Mouse (Mus musculus) liver, embryonic 12.5 days (tissue): Measurements from ENCODE around the gene Ube2g2. TPM values are rescaled to one million over a fixed set of nuclear protein-coding genes. Genes with fewer than 3 reads are reported as not detected.

ENCODE experiments used
- ATAC-seq: fragments of 200-750 bp; cut with Nextera tagmentation; 2 replicates; pipeline ENCODE4 v1.8.0; 2017; ENCODE audit warnings: moderate number of reproducible peaks, mild to moderate bottlenecking, moderate library complexity
- H3K27ac ChIP-seq: fragments of 300-500 bp; sonication (generic); 2 replicates; pipeline ENCODE4 v1.5.1; 2016; ENCODE audit warnings: mild to moderate bottlenecking
- H3K27me3 ChIP-seq: fragments of 300-500 bp; sonication (generic); replicated peaks from 2 replicates; pipeline ENCODE4 v1.6.1; 2016; ENCODE audit warnings: mild to moderate bottlenecking, moderate library complexity
- H3K36me3 ChIP-seq: fragments of 300-500 bp; sonication (generic); 2 replicates; pipeline ENCODE4 v1.6.1; 2016; ENCODE audit warnings: mild to moderate bottlenecking, moderate library complexity
- H3K4me1 ChIP-seq: fragments of 300-500 bp; sonication (generic); 2 replicates; pipeline ENCODE4 v1.6.1; 2016
- H3K4me2 ChIP-seq: fragments of 300-500 bp; sonication (generic); 2 replicates; pipeline ENCODE4 v1.6.1; 2016; ENCODE audit warnings: mild to moderate bottlenecking, moderate library complexity
- H3K4me3 ChIP-seq: fragments of 300-500 bp; sonication (generic); 2 replicates; pipeline ENCODE4 v1.5.1; 2016; ENCODE audit warnings: mild to moderate bottlenecking, moderate library complexity
- H3K9ac ChIP-seq: fragments of 300-500 bp; sonication (generic); 2 replicates; pipeline ENCODE4 v1.6.1; 2016; ENCODE audit warnings: mild to moderate bottlenecking, moderate library complexity
- H3K9me3 ChIP-seq: fragments of 300-500 bp; sonication (generic); replicated peaks from 2 replicates; pipeline ENCODE4 v1.6.1; 2016; ENCODE audit warnings: mild to moderate bottlenecking, moderate library complexity
- WGBS: fragments of 180-500 bp; shearing (Covaris S2); methylation state at CpG from one replicate; pipeline ENCODE4 v1.1.7; 2016; ENCODE audit not compliant: insufficient replicate concordance; 5-methylcytosine and 5-hydroxymethylcytosine counted together
- polyA plus RNA-seq: library from polyadenylated mRNA; unstranded; fragments of >200 nt; fragmentation: Nextera tagmentation; extraction: Ambion mirVana; gene quantifications from 2 replicates; pipeline ENCODE4 v1.2.1, GENCODE M21; 2016

Gene Ube2g2
- polyA plus RNA-seq: 55.7 and 59.9 TPM in 2 replicates

- H3K4me3 ChIP-seq: peak within 1 kb of the TSS; percentile 97
- H3K4me1 ChIP-seq: peaks cover 50% of the 10 kb centered on the region
- H3K4me2 ChIP-seq: peak within 1 kb of the TSS; percentile 83
- peaks cover 44% of the 10 kb centered on the region for H3K36me3 ChIP-seq
- no peaks in the 10 kb centered on the region for H3K9me3 ChIP-seq
- peak within 1 kb of the TSS; percentile 96 for H3K27ac ChIP-seq
- WGBS: under 1% methylated on average over 90 of the region's 96 CpGs
- H3K27me3 ChIP-seq: no peaks in the 10 kb centered on the region
- ATAC-seq: peak; percentile 94
- peak within 1 kb of the TSS; percentile 99 for H3K9ac ChIP-seq
Observed at GRCm38 (mm10) chr10:77622055-77622988, at the start of gene Ube2g2. Gene Ube2g2, plus strand, starts transcription at chr10:77622275.

GRCm38 (mm10) chr10:77573162-77573561 is 48.9 kb upstream of the Ube2g2 start:
- Histone ChIP-seq H3K27me3 (peaks cover 7% of the 10 kb centered on the region; the same call in 1 of the 2 replicates), H3K4me3 (no peak overlapping the region), H3K9me3 (no peaks in the 10 kb centered on the region), H3K9ac (no peak overlapping the region), H3K27ac (no peak overlapping the region), H3K4me1 (peaks cover 16% of the 10 kb centered on the region), H3K36me3 (no peaks in the 10 kb centered on the region), H3K4me2 (no peak overlapping the region)
- no peak for ATAC-seq
- 49% methylated on average over 1 of the region's 1 CpGs for WGBS

GRCm38 (mm10) chr10:77580027-77580920 is 41.8 kb upstream of the Ube2g2 start:
- H3K4me3 ChIP-seq: 0 out of 2 replicates have a peak overlapping the region, but pooled peaks have one; percentile 75
- peaks cover 43% of the 10 kb centered on the region for H3K4me1 ChIP-seq
- ATAC-seq: no peak
- 0 out of 2 replicates have a peak overlapping the region, but pooled peaks have one; percentile 81 for H3K9ac ChIP-seq
- 0 out of 2 replicates have a peak, but pooled peaks cover 4% of the 10 kb centered on the region for H3K36me3 ChIP-seq
- H3K27ac ChIP-seq: no peak overlapping the region; the same call in 1 of the 2 replicates
- 54% methylated on average over 10 of the region's 10 CpGs for WGBS
- peak overlapping the region; percentile 96 for H3K4me2 ChIP-seq
- no peaks in the 10 kb centered on the region for H3K27me3 ChIP-seq
- no peaks in the 10 kb centered on the region for H3K9me3 ChIP-seq

- ATAC-seq: no peak
- Histone ChIP-seq H3K4me1 (peaks cover 50% of the 10 kb centered on the region), H3K9ac (peak overlapping the region; percentile 81), H3K4me2 (peak overlapping the region; percentile 96), H3K36me3 (peaks cover 9% of the 10 kb centered on the region), H3K27ac (peak overlapping the region; percentile 97), H3K9me3 (no peaks in the 10 kb centered on the region), H3K27me3 (no peaks in the 10 kb centered on the region), H3K4me3 (peak overlapping the region; percentile 75)
- WGBS: 4% methylated on average over 8 of the region's 8 CpGs
Observed at GRCm38 (mm10) chr10:77581023-77581407, 41.1 kb upstream of the Ube2g2 start.

GRCm38 (mm10) chr10:77581408-77582284 is 40.4 kb upstream of the Ube2g2 start, which contains the start of gene Pttg1ip:
Gene Pttg1ip, plus strand, starts transcription at chr10:77581720.
- 1% methylated on average over 64 of the region's 64 CpGs for WGBS
- Histone ChIP-seq H3K36me3 (peaks cover 12% of the 10 kb centered on the region), H3K4me2 (peak within 1 kb of the TSS; percentile 96), H3K4me1 (peaks cover 56% of the 10 kb centered on the region), H3K9ac (peak within 1 kb of the TSS; percentile 81), H3K27ac (peak within 1 kb of the TSS; percentile 97), H3K27me3 (no peaks in the 10 kb centered on the region), H3K9me3 (no peaks in the 10 kb centered on the region), H3K4me3 (peak within 1 kb of the TSS; percentile 75)
- ATAC-seq: peak; percentile 95

GRCm38 (mm10) chr10:77582285-77582618 is 39.8 kb upstream of the Ube2g2 start:
- peaks cover 19% of the 10 kb centered on the region for H3K36me3 ChIP-seq
- H3K4me1 ChIP-seq: peaks cover 62% of the 10 kb centered on the region
- H3K27me3 ChIP-seq: no peaks in the 10 kb centered on the region
- no peaks in the 10 kb centered on the region for H3K9me3 ChIP-seq
- H3K9ac ChIP-seq: peak overlapping the region; percentile 81
- H3K4me2 ChIP-seq: peak overlapping the region; percentile 96
- H3K4me3 ChIP-seq: peak overlapping the region; percentile 75
- ATAC-seq: peak; percentile 16
- 8% methylated on average over 8 of the region's 8 CpGs for WGBS
- H3K27ac ChIP-seq: peak overlapping the region; percentile 97

- 21% methylated on average over 10 of the region's 10 CpGs for whole genome bisulfite sequencing
- no peak for ATAC-seq
- Histone ChIP-seq H3K4me3 (peak overlapping the region; percentile 19), H3K27me3 (no peaks in the 10 kb centered on the region), H3K9me3 (no peaks in the 10 kb centered on the region), H3K36me3 (peaks cover 35% of the 10 kb centered on the region), H3K4me1 (peaks cover 78% of the 10 kb centered on the region), H3K27ac (peak overlapping the region; percentile 97), H3K4me2 (peak overlapping the region; percentile 96), H3K9ac (peak overlapping the region; percentile 31; the same call in 1 of the 2 replicates)
Observed at GRCm38 (mm10) chr10:77583795-77584422, 38.2 kb upstream of the Ube2g2 start.

- no peak overlapping the region for H3K9ac ChIP-seq
- H3K4me2 ChIP-seq: no peak overlapping the region
- no peaks in the 10 kb centered on the region for H3K9me3 ChIP-seq
- H3K27ac ChIP-seq: no peak overlapping the region
- 88% methylated on average over 3 of the region's 3 CpGs for WGBS
- H3K4me1 ChIP-seq: peaks cover 89% of the 10 kb centered on the region
- peaks cover 61% of the 10 kb centered on the region for H3K36me3 ChIP-seq
- no peak for ATAC-seq
- H3K27me3 ChIP-seq: no peaks in the 10 kb centered on the region
- no peak overlapping the region for H3K4me3 ChIP-seq
Observed at GRCm38 (mm10) chr10:77586637-77587036, 35.4 kb upstream of the Ube2g2 start.

- Histone ChIP-seq H3K27ac (no peak overlapping the region), H3K36me3 (peaks cover 67% of the 10 kb centered on the region)
Observed at GRCm38 (mm10) chr10:77587091-77587775, 34.8 kb upstream of the Ube2g2 start.

GRCm38 (mm10) chr10:77588036-77588435 is 34.0 kb upstream of the Ube2g2 start:
- H3K27ac ChIP-seq: peak overlapping the region; percentile 81
- no peak overlapping the region for H3K4me2 ChIP-seq
- no peak overlapping the region for H3K4me3 ChIP-seq
- no peaks in the 10 kb centered on the region for H3K9me3 ChIP-seq
- WGBS: 68% methylated on average over 2 of the region's 2 CpGs
- H3K4me1 ChIP-seq: peaks cover 81% of the 10 kb centered on the region
- peaks cover 73% of the 10 kb centered on the region for H3K36me3 ChIP-seq
- H3K27me3 ChIP-seq: no peaks in the 10 kb centered on the region
- H3K9ac ChIP-seq: no peak overlapping the region
- ATAC-seq: no peak

More at GRCm38 (mm10) chr10:77587091-77587775, 34.8 kb upstream of the Ube2g2 start:
- 85% methylated on average over 6 of the region's 6 CpGs for WGBS
- Histone ChIP-seq H3K4me2 (no peak overlapping the region), H3K9ac (no peak overlapping the region), H3K4me1 (peaks cover 89% of the 10 kb centered on the region), H3K9me3 (no peaks in the 10 kb centered on the region), H3K27me3 (no peaks in the 10 kb centered on the region), H3K4me3 (no peak overlapping the region)
- no peak for ATAC-seq
